Mouse (Mus musculus) bone marrow, adult 2 months (tissue): ENCODE data around the gene Stt3b. TPM values are rescaled to one million over a fixed set of nuclear protein-coding genes. Genes with fewer than 3 reads are reported as not detected.

Experiments
- H3K27ac ChIP-seq: fragments of 200-500 bp; 2 replicates; pipeline ENCODE4 v1.5.1; 2012; ENCODE audit warnings: low read depth, mild to moderate bottlenecking, control low read depth, inconsistent platforms, low read length; ENCODE audit not compliant: control insufficient read depth, poor library complexity, insufficient read depth
- H3K4me1 ChIP-seq: fragments of 200-500 bp; 2 replicates; pipeline ENCODE4 v1.6.1; 2011; ENCODE audit warnings: low read length; ENCODE audit not compliant: control insufficient read depth, insufficient read depth
- H3K4me3 ChIP-seq: fragments of 200-500 bp; replicated peaks from 2 replicates; pipeline ENCODE3; 2011; ENCODE audit warnings: mild to moderate bottlenecking, low read depth, low read length, control low read depth; ENCODE audit not compliant: control insufficient read depth
- CTCF ChIP-seq: fragments of 200-500 bp; IDR thresholded peaks from 2 replicates; pipeline ENCODE4 v1.5.1; 2011; ENCODE audit warnings: low read length, control low read depth; ENCODE audit not compliant: control insufficient read depth, insufficient read depth
- POLR2A ChIP-seq: fragments of 200-500 bp; IDR thresholded peaks from 2 replicates; pipeline ENCODE4 v1.6.1; 2011; ENCODE audit warnings: low read depth, mild to moderate bottlenecking, control low read depth, low read length, borderline replicate concordance; ENCODE audit not compliant: control insufficient read depth
- WGBS: fragments of 180-500 bp; shearing (Covaris S2); methylation state at CpG from one replicate; pipeline ENCODE4 v1.1.7; 2018; 5-methylcytosine and 5-hydroxymethylcytosine counted together
- polyA plus RNA-seq: library from polyadenylated mRNA; stranded (reverse); fragments of >200 nt; gene quantifications from 2 replicates; pipeline ENCODE4 v1.2.4, GENCODE M21; 2011; ENCODE audit warnings: low replicate concordance; ENCODE audit not compliant: missing spikeins, insufficient read depth, insufficient read length

Stt3b gene
- polyA plus RNA-seq, 1 experiment, result 23.9 TPM

- 78% methylated on average over 9 of the region's 9 CpGs for WGBS
Measured at GRCm38 (mm10) chr9:115341576-115341975, 31.4 kb upstream of the Stt3b start.

GRCm38 (mm10) chr9:115340212-115340815 lies 30.1 kb upstream of the Stt3b start:
- 79% methylated on average over 12 of the region's 12 CpGs for WGBS
- Histone ChIP-seq H3K27ac (no peak overlapping the region), H3K4me1 (no peaks in the 10 kb centered on the region; the same call in 1 of the 2 replicates), H3K4me3 (no peak overlapping the region)
- no peak for TF ChIP-seq POLR2A

More at GRCm38 (mm10) chr9:115341576-115341975, 31.4 kb upstream of the Stt3b start:
- H3K4me3 ChIP-seq, result no peak overlapping the region
- H3K4me1 ChIP-seq, result no peaks in the 10 kb centered on the region; the same call in 1 of the 2 replicates
- no peak overlapping the region for H3K27ac ChIP-seq
- TF ChIP-seq CTCF, result no peak
- no peak for TF ChIP-seq POLR2A

GRCm38 (mm10) chr9:115338816-115339215 lies 28.6 kb upstream of the Stt3b start:
- WGBS, result 74% methylated on average over 6 of the region's 6 CpGs
- TF ChIP-seq POLR2A (no peak), CTCF (no peak)

GRCm38 (mm10) chr9:115333016-115333415 lies 22.8 kb upstream of the Stt3b start:
- TF ChIP-seq POLR2A (no peak), CTCF (no peak)
- WGBS, result 83% methylated on average over 12 of the region's 12 CpGs
- no peaks in the 10 kb centered on the region; the same call in 1 of the 2 replicates for H3K4me1 ChIP-seq
- H3K4me3 ChIP-seq, result no peak overlapping the region
- H3K27ac ChIP-seq, result no peak overlapping the region

More at GRCm38 (mm10) chr9:115338816-115339215, 28.6 kb upstream of the Stt3b start:
- Histone ChIP-seq H3K4me3 (no peak overlapping the region), H3K27ac (no peak overlapping the region), H3K4me1 (no peaks in the 10 kb centered on the region; the same call in 1 of the 2 replicates)

GRCm38 (mm10) chr9:115332339-115332738 lies 22.1 kb upstream of the Stt3b start:
- Histone ChIP-seq H3K27ac (no peak overlapping the region), H3K4me1 (no peaks in the 10 kb centered on the region; the same call in 1 of the 2 replicates), H3K4me3 (no peak overlapping the region)
- TF ChIP-seq POLR2A, result no peak
- WGBS, result 59% methylated on average over 7 of the region's 7 CpGs

GRCm38 (mm10) chr9:115330861-115331476 lies 20.7 kb upstream of the Stt3b start:
- 27% methylated on average over 6 of the region's 6 CpGs for WGBS
- Histone ChIP-seq H3K27ac (no peak overlapping the region), H3K4me3 (no peak overlapping the region), H3K4me1 (no peaks in the 10 kb centered on the region; the same call in 1 of the 2 replicates)
- no peak for TF ChIP-seq POLR2A
- no peak for TF ChIP-seq CTCF

GRCm38 (mm10) chr9:115326533-115326890 lies 16.3 kb upstream of the Stt3b start:
- no peak overlapping the region for H3K27ac ChIP-seq
- no peak overlapping the region for H3K4me3 ChIP-seq
- H3K4me1 ChIP-seq, result no peaks in the 10 kb centered on the region; the same call in 1 of the 2 replicates
- WGBS, result 63% methylated on average over 4 of the region's 4 CpGs
- TF ChIP-seq CTCF (no peak), POLR2A (no peak)

- no peak overlapping the region for H3K27ac ChIP-seq
- TF ChIP-seq POLR2A (no peak), CTCF (no peak)
- no peaks in the 10 kb centered on the region; the same call in 1 of the 2 replicates for H3K4me1 ChIP-seq
- H3K4me3 ChIP-seq, result no peak overlapping the region
- WGBS, result 80% methylated on average over 13 of the region's 13 CpGs
Measured at GRCm38 (mm10) chr9:115325831-115326532, 15.8 kb upstream of the Stt3b start.
